Mouse (Mus musculus) layer of hippocampus, postnatal 14 days (tissue): ENCODE data around the gene Il11ra2. TPM values are rescaled to one million over a fixed set of nuclear protein-coding genes. Genes with fewer than 3 reads are reported as not detected.
"Not testable (repeated sequence)": the region's sequence is repeated elsewhere in the genome, so short reads cannot be mapped to it uniquely, and the experiment has no call there.

Experiments
- DNase-seq, 2 experiments: peaks; one replicate each; pipeline ENCODE4 v3.0.0; 2021 to 2022; ENCODE audit warnings: low spot score in 2 of 2, mixed read lengths in 1 of 2
- long read RNA-seq, 2 experiments: library from polyadenylated mRNA; stranded (forward); transcript quantifications; one replicate each; pipeline ENCODE4 v2.0.0; 2021
- total RNA-seq, 2 experiments: library from RNA; stranded (reverse); gene quantifications; 2 replicates each; pipeline ENCODE4 v1.2.3; 2021

Il11ra2 gene
- total RNA-seq, result under 1 TPM in 1 of 2 experiments, not detected in 1; 0.32 TPM
- long read RNA-seq, experiment 1, result 0 reads
- long read RNA-seq, experiment 2, result 0 reads

GRCm38 (mm10) chr4:42661793-42662192, at the start of gene Il11ra2:
Gene Il11ra2 (minus strand): TSS chr4:42661893.
- DNase-seq, result not testable (repeated sequence)

- not testable (repeated sequence) for DNase-seq
Measured at GRCm38 (mm10) chr4:42682183-42682524, 20.5 kb upstream of the Il11ra2 start.

GRCm38 (mm10) chr4:42681473-42682182, 19.9 kb upstream of the Il11ra2 start:
- not testable (repeated sequence) for DNase-seq

GRCm38 (mm10) chr4:42680374-42681356, 19.0 kb upstream of the Il11ra2 start:
- not testable (repeated sequence) for DNase-seq

GRCm38 (mm10) chr4:42679365-42679764, 17.7 kb upstream of the Il11ra2 start:
- DNase-seq, result not testable (repeated sequence)

GRCm38 (mm10) chr4:42675415-42675814, 13.7 kb upstream of the Il11ra2 start:
- DNase-seq, result not testable (repeated sequence)

GRCm38 (mm10) chr4:42654951-42655350, 6.7 kb downstream of the Il11ra2 start, which contains the start of gene Ccl27b:
Gene Ccl27b (plus strand): TSS chr4:42655251.
- DNase-seq, result not testable (repeated sequence)

- DNase-seq, result not testable (repeated sequence)
Measured at GRCm38 (mm10) chr4:42629419-42629818, 32.3 kb downstream of the Il11ra2 start, which contains the start of gene Gm2564. Gene Gm2564 (plus strand): TSS chr4:42629719.

GRCm38 (mm10) chr4:42611895-42612294, 49.8 kb downstream of the Il11ra2 start, which contains the start of gene Gm10591:
Gene Gm10591 (plus strand): TSS chr4:42612195.
- DNase-seq, result not testable (repeated sequence)

Other genes with a start within 250 kb of the Il11ra2 start
- gene Gm21586, start 222.5 kb downstream of the Il11ra2 start, total RNA-seq, result not detected
- gene Gm2163, start 195.1 kb downstream of the Il11ra2 start, total RNA-seq, result 1 to 10 TPM; 1.8 to 1.9 TPM
- under 1 TPM in 1 of 2 experiments, not detected in 1; 0.76 TPM for gene Fam205a2, start 133.7 kb downstream of the Il11ra2 start, total RNA-seq
- gene Gm10591, start 49.7 kb downstream of the Il11ra2 start, total RNA-seq, result not detected
- gene Gm2564, start 32.2 kb downstream of the Il11ra2 start, total RNA-seq, result 10 to 100 TPM; 13.4 to 15.2 TPM
- 1 to 10 TPM in 1 of 2 experiments, not detected in 1; 3.8 TPM for gene Ccl27b, start 6.6 kb downstream of the Il11ra2 start, total RNA-seq
- 1 to 10 TPM; 1.4 to 2.2 TPM for gene 4930578G10Rik, start 73.7 kb upstream of the Il11ra2 start, total RNA-seq
- gene Ccl19, start 94.7 kb upstream of the Il11ra2 start, total RNA-seq, result under 1 TPM in 1 of 2 experiments, not detected in 1; 0.60 TPM
- not detected for gene Ccl21a, start 112.1 kb upstream of the Il11ra2 start, total RNA-seq
- gene Fam205a1, start 192.0 kb upstream of the Il11ra2 start, total RNA-seq, result under 1 TPM; 0.46 to 0.64 TPM
- 1 to 10 TPM in 1 of 2 experiments, under 1 TPM in 1; 0.65 to 1.0 TPM for gene Gm12394, start 194.9 kb upstream of the Il11ra2 start, total RNA-seq
- gene Fam205c, start 212.3 kb upstream of the Il11ra2 start, total RNA-seq, result under 1 TPM; 0.38 to 0.46 TPM